Mouse (Mus musculus) midbrain, embryonic 15.5 days (tissue): ENCODE data around the gene Usp34. TPM values are rescaled to one million over a fixed set of nuclear protein-coding genes. Genes with fewer than 3 reads are reported as not detected.

ENCODE experiments used
- ATAC-seq: fragments of 200-750 bp; cut with Nextera tagmentation; replicated peaks from 2 replicates; pipeline ENCODE4 v1.8.0; 2017; ENCODE audit warnings: moderate TSS enrichment
- H3K27ac ChIP-seq: fragments of 300-500 bp; sonication (generic); 2 replicates; pipeline ENCODE4 v1.5.1; 2015; ENCODE audit warnings: mild to moderate bottlenecking, inconsistent platforms
- H3K27me3 ChIP-seq: fragments of 300-500 bp; sonication (generic); replicated peaks from 2 replicates; pipeline ENCODE4 v1.6.1; 2015; ENCODE audit warnings: inconsistent platforms
- H3K36me3 ChIP-seq: fragments of 300-500 bp; sonication (generic); replicated peaks from 2 replicates; pipeline ENCODE4 v1.6.1; 2015; ENCODE audit warnings: inconsistent platforms
- H3K4me1 ChIP-seq: fragments of 300-500 bp; sonication (generic); 2 replicates; pipeline ENCODE4 v1.6.1; 2015; ENCODE audit warnings: inconsistent platforms
- H3K4me2 ChIP-seq: fragments of 300-500 bp; sonication (generic); 2 replicates; pipeline ENCODE4 v1.6.1; 2015; ENCODE audit warnings: inconsistent platforms, mild to moderate bottlenecking, moderate library complexity
- H3K4me3 ChIP-seq: fragments of 300-500 bp; sonication (generic); 2 replicates; pipeline ENCODE4 v1.5.1; 2015; ENCODE audit warnings: mild to moderate bottlenecking, inconsistent platforms
- H3K9ac ChIP-seq: fragments of 300-500 bp; sonication (generic); 2 replicates; pipeline ENCODE4 v1.6.1; 2015; ENCODE audit warnings: mild to moderate bottlenecking, inconsistent platforms
- H3K9me3 ChIP-seq: fragments of 300-500 bp; sonication (generic); 2 replicates; pipeline ENCODE4 v1.6.1; 2016; ENCODE audit warnings: inconsistent platforms
- WGBS: fragments of 180-500 bp; shearing (Covaris S2); methylation state at CpG from one replicate; pipeline ENCODE4 v1.1.7; 2015; ENCODE audit warnings: mixed read lengths; 5-methylcytosine and 5-hydroxymethylcytosine counted together
- polyA plus RNA-seq: library from polyadenylated mRNA; unstranded; fragments of >200 nt; fragmentation: Nextera tagmentation; extraction: Ambion mirVana; gene quantifications from 2 replicates; pipeline ENCODE4 v1.2.1, GENCODE M21; 2015

Gene Usp34
- polyA plus RNA-seq, 1 experiment from 2014 or later: 29.0 TPM

DNA sequence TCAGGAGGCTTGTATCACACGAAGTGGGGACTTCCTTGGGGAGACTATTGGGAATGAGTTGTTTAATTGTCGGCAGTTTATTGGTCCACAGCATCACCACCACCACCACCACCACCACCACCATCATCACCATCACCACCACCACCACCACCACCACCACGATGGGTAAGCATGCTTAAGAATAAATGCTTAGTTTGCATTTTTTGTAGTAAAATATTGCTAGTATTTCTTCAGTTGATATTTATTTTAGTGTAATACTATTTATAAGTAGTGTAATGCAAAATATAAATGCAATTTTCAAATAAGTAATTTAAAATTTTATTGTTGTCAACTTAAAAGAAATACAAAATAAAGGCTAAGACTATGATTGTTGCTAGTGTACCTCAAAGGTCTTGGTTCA, 57.7 kb downstream of the Usp34 start:
- H3K36me3 ChIP-seq: peaks cover 19% of the 10 kb centered on the region
- no peaks in the 10 kb centered on the region for H3K27me3 ChIP-seq
- no peak overlapping the region for H3K4me2 ChIP-seq
- no peak overlapping the region for H3K9ac ChIP-seq
- no peak overlapping the region for H3K27ac ChIP-seq
- H3K9me3 ChIP-seq: no peaks in the 10 kb centered on the region
- ATAC-seq: no peak
- WGBS: 97% methylated on average over 3 of the region's 3 CpGs
- no peaks in the 10 kb centered on the region for H3K4me1 ChIP-seq
- no peak overlapping the region for H3K4me3 ChIP-seq

DNA sequence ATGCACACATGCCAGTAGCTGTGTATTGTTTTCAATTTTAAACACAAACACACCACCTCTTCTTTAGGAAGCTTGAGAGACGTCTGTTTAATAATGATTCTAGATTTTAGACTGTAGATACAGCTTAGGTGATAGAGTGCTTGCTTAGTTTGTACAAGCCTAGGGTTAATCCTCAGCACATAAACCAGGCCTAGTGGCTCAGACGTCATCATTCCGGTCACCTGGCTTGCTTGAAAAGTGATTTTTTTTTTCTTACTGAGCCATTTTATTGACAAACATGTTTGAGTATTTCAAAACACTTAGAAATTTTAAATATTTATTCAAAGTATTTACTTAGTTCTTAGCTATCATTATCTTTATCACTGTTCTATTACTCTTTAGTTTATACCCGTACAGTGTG, 65.3 kb downstream of the Usp34 start:
- Histone ChIP-seq H3K36me3 (peaks cover 15% of the 10 kb centered on the region), H3K4me3 (no peak overlapping the region), H3K9ac (no peak overlapping the region), H3K27me3 (no peaks in the 10 kb centered on the region), H3K4me1 (no peaks in the 10 kb centered on the region), H3K9me3 (no peaks in the 10 kb centered on the region), H3K27ac (no peak overlapping the region), H3K4me2 (no peak overlapping the region)
- no peak for ATAC-seq
- 96% methylated on average over 4 of the region's 4 CpGs for WGBS

DNA sequence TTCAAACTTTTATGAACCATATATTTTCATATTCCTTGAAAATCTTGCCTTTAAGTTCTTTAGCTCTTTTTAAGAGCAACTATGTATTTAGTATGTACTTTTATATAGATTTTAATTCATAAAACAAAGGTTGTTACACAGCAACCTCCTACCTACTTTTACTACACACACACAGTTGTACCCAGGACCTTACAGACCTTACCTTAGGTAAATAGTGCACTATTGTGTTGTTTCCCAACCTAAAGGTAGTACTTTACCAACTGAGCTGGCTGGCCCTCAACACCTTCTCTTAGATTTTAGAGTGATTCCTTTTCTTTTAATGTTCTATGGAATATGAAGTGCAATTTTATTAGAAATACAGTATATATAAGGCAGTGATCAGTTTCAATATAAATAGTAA, 65.8 kb downstream of the Usp34 start:
- peaks cover 15% of the 10 kb centered on the region for H3K36me3 ChIP-seq
- H3K9me3 ChIP-seq: no peaks in the 10 kb centered on the region
- no peak overlapping the region for H3K4me2 ChIP-seq
- H3K27ac ChIP-seq: no peak overlapping the region
- no peaks in the 10 kb centered on the region for H3K4me1 ChIP-seq
- no peak for ATAC-seq
- H3K27me3 ChIP-seq: no peaks in the 10 kb centered on the region
- H3K4me3 ChIP-seq: no peak overlapping the region
- H3K9ac ChIP-seq: no peak overlapping the region

DNA sequence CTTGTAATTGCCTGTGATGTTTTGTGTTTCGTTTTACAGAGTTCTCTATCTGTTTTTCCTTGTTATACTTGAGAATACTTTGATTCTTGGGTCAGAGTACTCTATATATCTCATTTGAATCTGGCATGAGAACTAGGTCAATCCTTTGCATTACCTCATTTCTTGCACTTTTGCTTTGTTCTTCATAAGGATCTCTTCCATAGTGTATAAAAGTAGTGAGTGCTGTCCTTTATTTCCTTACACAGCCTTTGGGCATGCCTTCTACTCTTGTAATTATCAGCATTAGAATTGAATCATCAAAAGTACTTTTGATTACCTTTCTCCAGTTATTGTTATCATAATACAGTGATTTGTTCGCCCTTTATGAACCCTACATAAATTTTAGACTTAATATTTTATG, 73.4 kb downstream of the Usp34 start:
- WGBS: 93% methylated on average over 2 of the region's 2 CpGs
- no peak for ATAC-seq

DNA sequence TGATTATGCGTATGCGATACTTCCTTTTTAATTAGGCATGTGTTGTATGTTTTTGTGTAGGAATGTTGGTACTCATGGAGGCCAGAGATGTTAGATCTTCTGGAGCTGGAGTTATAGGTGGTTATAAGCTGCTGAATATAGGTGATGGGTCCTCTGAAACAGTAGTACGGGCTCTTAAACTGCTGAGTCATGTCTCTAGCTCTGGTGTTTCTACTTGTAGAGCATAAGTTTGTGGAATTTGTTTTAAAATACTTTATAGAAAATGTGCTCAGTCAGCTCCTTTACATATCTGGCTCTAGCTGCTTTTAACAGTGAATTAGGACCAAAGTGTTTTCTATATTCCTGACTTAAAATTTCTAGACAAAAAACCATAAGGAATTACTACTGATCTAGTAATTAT, 73.9 kb downstream of the Usp34 start:
- Histone ChIP-seq H3K9me3 (no peaks in the 10 kb centered on the region), H3K4me3 (no peak overlapping the region), H3K9ac (no peak overlapping the region), H3K27me3 (no peaks in the 10 kb centered on the region), H3K27ac (no peak overlapping the region), H3K36me3 (peaks cover 14% of the 10 kb centered on the region; the same call in 1 of the 2 replicates), H3K4me2 (no peak overlapping the region), H3K4me1 (no peaks in the 10 kb centered on the region)
- WGBS: 95% methylated on average over 3 of the region's 3 CpGs
- no peak for ATAC-seq

More for the DNA sequence above, 73.4 kb downstream of the Usp34 start:
- Histone ChIP-seq H3K4me1 (no peaks in the 10 kb centered on the region), H3K9me3 (no peaks in the 10 kb centered on the region), H3K36me3 (peaks cover 16% of the 10 kb centered on the region; the same call in 1 of the 2 replicates), H3K27ac (no peak overlapping the region), H3K27me3 (no peaks in the 10 kb centered on the region), H3K4me3 (no peak overlapping the region), H3K9ac (no peak overlapping the region), H3K4me2 (no peak overlapping the region)

DNA sequence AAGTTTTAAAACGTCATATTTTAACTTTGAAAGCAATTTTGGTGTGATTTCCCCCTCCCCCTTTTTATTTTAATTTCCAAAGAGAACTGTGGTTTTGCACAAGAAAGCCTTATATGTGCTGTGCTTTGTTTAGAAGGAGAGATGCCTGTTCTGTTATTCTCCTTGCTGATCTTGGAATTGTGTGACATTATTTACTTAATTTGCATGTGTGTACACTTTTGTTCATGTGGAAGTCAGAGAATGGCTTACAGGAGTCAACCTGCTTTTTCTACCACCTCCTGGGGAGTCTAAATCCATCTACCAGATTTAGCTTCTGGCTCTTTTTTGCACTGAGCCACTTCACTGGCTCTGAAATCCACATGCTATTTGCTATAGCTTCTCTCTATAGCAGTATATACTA, 76.1 kb downstream of the Usp34 start:
- H3K4me3 ChIP-seq: no peak overlapping the region

DNA sequence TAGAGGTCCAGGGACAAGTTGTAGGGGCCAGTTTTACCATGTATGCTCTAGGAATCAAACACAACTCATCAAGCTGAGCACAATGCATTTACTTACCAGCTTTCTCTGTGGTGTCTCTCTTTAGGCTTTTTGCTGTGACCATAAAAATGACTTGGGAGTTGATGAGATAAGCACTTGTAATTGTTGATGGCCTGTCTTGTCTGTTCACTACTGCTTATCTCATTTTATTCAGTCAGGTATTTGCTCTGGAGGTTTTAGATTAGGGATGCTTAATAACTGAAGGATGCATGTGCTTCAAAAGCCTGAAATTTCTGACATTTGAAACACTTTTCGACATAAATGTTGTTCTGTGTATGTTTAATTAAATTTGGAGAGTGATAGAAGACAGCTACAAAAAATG, 83.0 kb downstream of the Usp34 start:
- Histone ChIP-seq H3K9ac (no peak overlapping the region), H3K27me3 (no peaks in the 10 kb centered on the region), H3K27ac (no peak overlapping the region), H3K9me3 (no peaks in the 10 kb centered on the region), H3K4me2 (no peak overlapping the region), H3K4me3 (no peak overlapping the region), H3K4me1 (no peaks in the 10 kb centered on the region), H3K36me3 (peaks cover 19% of the 10 kb centered on the region; the same call in 1 of the 2 replicates)
- 86% methylated on average over 1 of the region's 1 CpGs for WGBS
- no peak for ATAC-seq

More for the DNA sequence above, 76.1 kb downstream of the Usp34 start:
- Histone ChIP-seq H3K4me1 (no peaks in the 10 kb centered on the region), H3K36me3 (0 out of 2 replicates have a peak, but pooled peaks cover 13% of the 10 kb centered on the region), H3K4me2 (no peak overlapping the region), H3K27ac (no peak overlapping the region), H3K27me3 (no peaks in the 10 kb centered on the region), H3K9ac (no peak overlapping the region), H3K9me3 (no peaks in the 10 kb centered on the region)
- ATAC-seq: no peak
- 90% methylated on average over 1 of the region's 1 CpGs for WGBS

DNA sequence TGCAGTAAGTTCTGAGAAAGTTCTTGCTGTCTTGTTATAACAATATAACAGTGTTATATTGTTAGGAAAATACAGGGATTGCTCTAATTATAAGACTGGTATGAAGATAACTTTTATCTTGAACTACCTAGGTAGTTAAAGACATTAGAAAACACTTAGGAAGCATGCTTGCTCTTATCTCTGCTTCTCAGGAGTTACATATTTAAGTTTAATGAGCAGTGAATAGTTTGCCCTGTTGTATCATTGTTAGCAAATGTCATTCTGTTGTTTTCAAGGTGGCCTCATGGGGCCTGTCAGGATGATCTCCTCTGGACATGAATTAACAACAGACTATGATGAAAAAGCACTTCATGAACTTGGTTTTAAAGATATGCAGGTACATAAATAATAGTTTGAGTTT, 85.9 kb downstream of the Usp34 start:
- Histone ChIP-seq H3K9me3 (no peaks in the 10 kb centered on the region), H3K4me1 (no peaks in the 10 kb centered on the region), H3K27me3 (no peaks in the 10 kb centered on the region), H3K4me2 (no peak overlapping the region), H3K36me3 (peaks cover 35% of the 10 kb centered on the region), H3K9ac (no peak overlapping the region), H3K4me3 (no peak overlapping the region), H3K27ac (no peak overlapping the region)
- no peak for ATAC-seq

DNA sequence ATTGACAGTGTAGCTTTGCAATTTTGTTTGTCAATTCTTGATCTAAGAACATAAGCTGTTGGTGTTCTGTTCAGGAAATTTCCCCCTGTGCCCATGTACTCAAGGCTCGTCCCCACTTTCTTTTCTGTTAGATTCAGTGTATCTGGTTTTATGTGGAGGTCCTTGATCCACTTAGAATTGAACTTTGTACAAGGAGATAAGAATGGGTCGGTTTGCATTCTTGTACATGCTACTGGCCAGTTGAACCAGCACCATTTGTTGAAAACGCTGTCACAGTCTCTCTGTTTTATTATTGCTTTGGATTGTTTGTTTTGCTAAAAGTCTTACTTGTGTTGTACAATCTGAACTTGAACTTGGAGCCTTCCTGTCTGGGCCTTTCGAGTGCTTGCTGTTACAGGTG, 89.9 kb downstream of the Usp34 start:
- Histone ChIP-seq H3K9me3 (no peaks in the 10 kb centered on the region), H3K4me3 (no peak overlapping the region), H3K27ac (no peak overlapping the region), H3K4me1 (no peaks in the 10 kb centered on the region), H3K27me3 (no peaks in the 10 kb centered on the region), H3K36me3 (peaks cover 35% of the 10 kb centered on the region), H3K4me2 (no peak overlapping the region), H3K9ac (no peak overlapping the region)
- no peak for ATAC-seq
- 93% methylated on average over 4 of the region's 4 CpGs for WGBS

DNA sequence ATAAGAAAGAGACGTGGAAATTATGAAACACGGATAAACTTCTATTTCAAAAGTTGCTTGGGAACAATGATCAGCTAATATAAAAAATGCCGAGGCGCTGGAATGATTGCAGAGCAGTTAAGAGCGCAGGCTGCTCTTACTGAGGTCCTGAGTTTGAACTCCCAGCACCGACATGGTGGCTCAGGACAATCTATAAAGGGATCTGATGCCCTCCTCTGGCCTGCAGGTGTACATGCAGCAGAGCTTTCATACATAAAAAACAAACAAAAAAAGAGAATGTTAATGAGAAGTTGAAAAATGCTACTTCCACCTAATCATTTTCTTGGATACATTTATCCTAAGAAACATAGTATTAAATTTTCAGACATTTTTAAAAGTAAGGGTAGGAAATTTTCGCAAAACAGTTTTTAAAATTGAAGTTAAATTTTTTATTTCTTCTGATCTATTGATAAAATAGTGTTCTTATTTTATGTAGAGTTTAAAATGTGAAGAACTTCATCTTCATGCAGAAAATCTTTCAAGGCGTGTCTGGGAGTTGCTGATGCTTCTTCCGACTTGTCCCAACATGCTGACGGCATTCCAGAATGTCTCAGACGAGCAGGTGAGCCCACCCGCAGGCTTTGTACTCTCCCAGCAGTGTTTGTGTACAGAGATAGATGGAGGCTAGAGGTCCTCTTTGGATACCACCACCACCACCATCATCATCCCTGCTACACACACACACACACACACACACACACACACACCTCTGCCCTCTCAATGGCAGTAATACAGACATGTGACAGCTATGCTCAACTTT, 94.5 kb downstream of the Usp34 start:
- H3K36me3 ChIP-seq: peaks cover 28% of the 10 kb centered on the region
- no peak overlapping the region for H3K4me2 ChIP-seq
- H3K9me3 ChIP-seq: no peaks in the 10 kb centered on the region
- H3K9ac ChIP-seq: no peak overlapping the region
- H3K27me3 ChIP-seq: no peaks in the 10 kb centered on the region
- no peak overlapping the region for H3K4me3 ChIP-seq
- WGBS: 90% methylated on average over 12 of the region's 12 CpGs
- H3K27ac ChIP-seq: no peak overlapping the region
- no peak for ATAC-seq
- H3K4me1 ChIP-seq: no peaks in the 10 kb centered on the region

DNA sequence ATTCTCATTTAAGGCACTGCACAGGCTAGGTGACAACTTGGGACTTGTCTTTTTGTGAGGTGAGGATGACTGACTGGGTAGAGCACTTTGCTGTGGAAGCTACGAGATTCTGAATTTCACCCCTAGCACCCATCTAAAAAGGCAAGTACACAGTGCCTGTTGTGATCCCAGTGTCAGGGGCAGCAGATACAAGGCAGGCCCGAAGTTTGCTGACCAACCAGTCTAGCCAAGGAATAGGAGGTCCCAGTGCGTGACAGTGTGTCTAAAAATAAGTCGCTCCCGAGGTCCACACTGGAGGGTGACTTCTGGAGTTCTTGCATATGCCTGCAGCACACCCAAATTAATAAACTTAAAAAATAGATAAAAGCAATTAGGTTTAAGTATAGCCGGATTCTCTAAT, 121.6 kb downstream of the Usp34 start:
- H3K27me3 ChIP-seq: no peaks in the 10 kb centered on the region
- H3K36me3 ChIP-seq: peaks cover 41% of the 10 kb centered on the region
- no peak overlapping the region for H3K9ac ChIP-seq
- H3K4me2 ChIP-seq: no peak overlapping the region
- no peak overlapping the region for H3K4me3 ChIP-seq
- H3K27ac ChIP-seq: no peak overlapping the region
- H3K4me1 ChIP-seq: no peaks in the 10 kb centered on the region
- H3K9me3 ChIP-seq: no peaks in the 10 kb centered on the region
- ATAC-seq: no peak
- 96% methylated on average over 6 of the region's 6 CpGs for WGBS

DNA sequence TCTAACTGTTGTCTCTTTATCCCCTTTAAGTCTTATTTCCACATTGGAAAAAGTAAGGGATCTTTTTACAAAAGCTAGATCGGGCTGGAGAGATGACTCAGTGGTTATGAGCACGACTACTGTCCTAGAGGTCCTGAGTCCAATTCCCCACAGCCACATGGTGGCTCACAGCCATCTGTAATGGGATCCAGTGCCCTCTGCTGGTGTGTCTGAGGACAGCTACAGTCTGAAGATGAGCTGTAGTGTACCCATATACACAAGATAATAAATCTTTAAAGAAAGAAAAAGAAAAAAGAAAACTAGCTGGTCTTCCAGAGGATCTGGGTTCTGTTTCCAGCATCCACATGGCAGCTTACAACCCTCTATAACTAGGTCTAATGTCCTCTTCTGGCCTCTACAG, 123.3 kb downstream of the Usp34 start:
- H3K4me3 ChIP-seq: no peak overlapping the region
- no peak overlapping the region for H3K9ac ChIP-seq
- no peak overlapping the region for H3K27ac ChIP-seq
- no peaks in the 10 kb centered on the region for H3K27me3 ChIP-seq
- H3K4me1 ChIP-seq: no peaks in the 10 kb centered on the region
- peaks cover 48% of the 10 kb centered on the region for H3K36me3 ChIP-seq
- no peak overlapping the region for H3K4me2 ChIP-seq
- no peak for ATAC-seq
- H3K9me3 ChIP-seq: no peaks in the 10 kb centered on the region
- WGBS: 94% methylated on average over 2 of the region's 2 CpGs

DNA sequence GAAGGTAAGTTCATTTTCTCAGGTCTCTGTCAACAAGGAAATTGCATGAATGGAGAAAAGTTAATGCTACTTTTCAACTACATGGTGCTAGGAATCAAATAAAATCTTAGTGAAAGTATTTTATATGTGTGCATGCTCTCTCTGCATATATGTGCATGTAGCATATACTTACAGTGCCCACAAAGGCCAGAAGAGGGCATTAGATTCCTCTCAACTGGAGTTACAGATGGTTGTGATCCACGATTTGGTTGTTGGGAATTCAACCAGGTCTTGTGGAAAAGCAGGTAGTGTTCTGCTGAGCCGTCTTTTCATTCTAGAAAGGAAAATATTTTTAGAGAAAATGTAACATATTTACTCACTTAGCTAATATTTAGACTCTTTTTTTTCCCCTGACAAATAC, 129.4 kb downstream of the Usp34 start:
- WGBS: 86% methylated on average over 2 of the region's 2 CpGs
- no peak overlapping the region for H3K4me3 ChIP-seq
- no peaks in the 10 kb centered on the region for H3K4me1 ChIP-seq
- H3K27me3 ChIP-seq: no peaks in the 10 kb centered on the region
- H3K27ac ChIP-seq: no peak overlapping the region
- H3K9me3 ChIP-seq: no peaks in the 10 kb centered on the region
- no peak for ATAC-seq
- no peak overlapping the region for H3K4me2 ChIP-seq
- no peak overlapping the region for H3K9ac ChIP-seq
- H3K36me3 ChIP-seq: peaks cover 42% of the 10 kb centered on the region
